Mouse (Mus musculus): ENCODE data around the gene Dtx4.

DNA sequence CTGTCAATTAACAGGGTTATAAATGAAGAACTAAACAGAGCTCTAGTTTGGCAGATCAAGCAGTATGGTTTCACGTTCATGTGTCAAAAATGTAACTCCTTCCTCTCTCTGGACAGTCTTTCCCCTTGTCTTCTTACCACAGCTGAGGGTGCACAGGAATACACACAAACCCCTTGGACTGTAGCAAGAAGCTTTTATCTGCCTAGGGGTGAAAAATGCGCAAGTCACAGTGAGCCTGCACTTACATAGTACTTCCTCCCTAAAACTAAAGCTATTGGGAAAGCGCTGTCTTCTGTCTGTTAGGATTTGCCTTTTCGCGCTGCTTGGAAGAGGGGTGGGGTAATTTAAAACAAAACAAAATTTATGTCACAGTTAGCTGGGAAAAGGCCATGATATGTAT is 37.1 kb downstream of the Dtx4 start:
- TF ChIP-seq CTCF (IDR thresholded peaks at IDR 0.05; ENCODE audit: low read depth, low read length) (no peak), POLR2A (IDR thresholded peaks at IDR 0.05; ENCODE audit: insufficient read depth, low read length) (no peak)
